Mouse (Mus musculus) liver, embryonic 16.5 days (tissue): ENCODE results near the gene Gm11146. TPM values are rescaled to one million over a fixed set of nuclear protein-coding genes. Genes with fewer than 3 reads are reported as not detected.

Experiments used
- ATAC-seq: fragments of 200-750 bp; cut with Nextera tagmentation; 2 replicates; pipeline ENCODE4 v1.8.0; 2017; ENCODE audit warnings: low read depth, mild to moderate bottlenecking, moderate number of reproducible peaks, moderate library complexity
- H3K27ac ChIP-seq: fragments of 300-500 bp; sonication (generic); 2 replicates; pipeline ENCODE4 v1.5.1; 2014; ENCODE audit warnings: mild to moderate bottlenecking, low read length
- H3K27me3 ChIP-seq: fragments of 300-500 bp; sonication (generic); 2 replicates; pipeline ENCODE4 v1.6.1; 2014; ENCODE audit warnings: low read depth, low read length, mixed read lengths; ENCODE audit not compliant: control insufficient read depth, insufficient read depth
- H3K36me3 ChIP-seq: fragments of 300-500 bp; sonication (generic); 2 replicates; pipeline ENCODE4 v1.6.1; 2014; ENCODE audit warnings: mild to moderate bottlenecking; ENCODE audit not compliant: control insufficient read depth, insufficient read depth
- H3K4me1 ChIP-seq: fragments of 300-500 bp; sonication (generic); 2 replicates; pipeline ENCODE4 v1.6.1; 2014; ENCODE audit warnings: low read depth, low read length, mixed read lengths; ENCODE audit not compliant: control insufficient read depth
- H3K4me2 ChIP-seq: fragments of 300-500 bp; sonication (generic); 2 replicates; pipeline ENCODE4 v1.6.1; 2014; ENCODE audit warnings: low read depth, low read length, mixed read lengths
- H3K4me3 ChIP-seq: fragments of 300-500 bp; sonication (generic); 2 replicates; pipeline ENCODE4 v1.5.1; 2014; ENCODE audit warnings: low read depth, mild to moderate bottlenecking, low read length
- H3K9ac ChIP-seq: fragments of 300-500 bp; sonication (generic); 2 replicates; pipeline ENCODE4 v1.6.1; 2014; ENCODE audit warnings: low read depth, low read length
- H3K9me3 ChIP-seq: fragments of 300-500 bp; sonication (generic); replicated peaks from 2 replicates; pipeline ENCODE4 v1.6.1; 2016; ENCODE audit warnings: low read length; ENCODE audit not compliant: control insufficient read depth
- WGBS: fragments of 180-500 bp; shearing (Covaris S2); extraction: QIAGEN DNeasy Blood & Tissue Kit; methylation state at CpG from one replicate; pipeline ENCODE4 v1.1.7; 2014; ENCODE audit not compliant: insufficient replicate concordance; 5-methylcytosine and 5-hydroxymethylcytosine counted together
- microRNA counts: library from miRNA; unstranded; fragments of <30 nt; microRNA quantifications from one replicate; lab custom pipeline; 2016
- microRNA-seq: library from miRNA; unstranded; fragments of <30 nt; microRNA quantifications from one replicate; pipeline ENCODE4, GENCODE M21; 2016
- polyA plus RNA-seq: library from polyadenylated mRNA; unstranded; fragments of >200 nt; fragmentation: Nextera tagmentation; extraction: Ambion mirVana; gene quantifications from 2 replicates; pipeline ENCODE4 v1.2.1, GENCODE M21; 2015

The Gm11146 gene
- polyA plus RNA-seq, 1 experiment from 2014 or later, result not detected

DNA sequence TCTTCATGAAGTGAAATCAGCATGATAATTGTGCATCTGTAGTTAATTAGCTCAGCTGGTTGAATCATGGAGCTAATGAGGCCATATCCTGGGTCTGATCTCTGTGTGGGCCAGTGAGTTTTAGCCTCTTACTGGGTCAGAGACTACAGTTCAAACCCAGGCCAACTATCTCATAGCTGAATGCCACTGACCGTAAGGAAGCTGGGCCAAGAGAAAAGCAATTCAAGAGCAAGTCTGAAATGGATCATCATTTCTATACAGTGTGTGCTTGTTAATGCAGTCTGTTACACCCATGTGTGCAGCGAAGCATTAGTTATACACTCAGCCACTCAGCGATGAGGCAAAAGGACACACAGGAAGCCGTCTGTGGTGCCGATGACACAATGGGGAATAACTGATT lies 28.9 kb downstream of the Gm11146 start:
- no peak overlapping the region for H3K4me3 ChIP-seq
- H3K9me3 ChIP-seq, result no peaks in the 10 kb centered on the region
- no peak overlapping the region for H3K9ac ChIP-seq
- H3K4me1 ChIP-seq, result no peaks in the 10 kb centered on the region
- no peaks in the 10 kb centered on the region for H3K27me3 ChIP-seq
- ATAC-seq, result no peak
- no peak overlapping the region for H3K4me2 ChIP-seq
- no peaks in the 10 kb centered on the region for H3K36me3 ChIP-seq
- H3K27ac ChIP-seq, result no peak overlapping the region
- 62% methylated on average over 5 of the region's 5 CpGs for WGBS

DNA sequence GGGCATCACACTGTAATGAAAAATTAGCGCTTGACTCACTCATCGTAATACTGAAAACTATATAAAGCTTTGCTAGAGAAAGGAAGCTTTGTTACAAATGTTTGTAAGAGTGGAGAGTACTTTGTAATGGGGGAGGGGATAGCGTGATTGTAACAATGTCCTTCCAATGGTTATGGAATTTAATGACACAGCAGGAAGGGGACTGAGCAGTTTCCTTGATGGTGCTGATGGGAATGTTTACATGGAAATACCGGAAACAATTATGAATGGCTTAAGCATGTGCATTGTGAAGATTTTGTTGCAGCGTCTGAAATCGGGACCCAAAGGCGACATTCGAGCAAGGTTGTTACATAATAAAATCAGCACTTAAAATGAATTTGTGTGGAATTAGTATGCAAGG lies 32.4 kb downstream of the Gm11146 start:
- H3K27me3 ChIP-seq, result no peaks in the 10 kb centered on the region
- ATAC-seq, result no peak; the same call in 1 of the 2 replicates
- no peaks in the 10 kb centered on the region for H3K4me1 ChIP-seq
- no peak overlapping the region for H3K27ac ChIP-seq
- H3K9ac ChIP-seq, result no peak overlapping the region
- no peak overlapping the region for H3K4me3 ChIP-seq
- H3K36me3 ChIP-seq, result no peaks in the 10 kb centered on the region
- WGBS, result 73% methylated on average over 8 of the region's 8 CpGs
- no peak overlapping the region for H3K4me2 ChIP-seq
- no peaks in the 10 kb centered on the region for H3K9me3 ChIP-seq

DNA sequence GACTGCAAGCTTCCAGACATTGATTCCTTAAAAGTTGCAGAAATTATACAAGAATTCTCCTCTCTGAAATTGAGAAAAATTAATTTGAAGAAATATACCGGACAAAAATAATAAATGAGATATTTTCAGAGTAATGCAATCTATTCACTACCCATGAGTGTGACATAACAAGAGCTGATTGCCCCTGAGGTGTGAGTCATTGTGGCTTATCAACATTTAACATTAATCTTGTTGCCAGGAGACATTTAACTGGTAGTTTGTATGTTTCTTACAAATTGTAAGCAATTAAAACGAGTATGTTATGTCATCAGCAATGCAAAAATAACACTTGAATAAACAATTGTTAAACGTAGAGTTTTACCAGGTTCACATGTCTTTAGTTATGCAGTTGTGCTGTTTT lies 33.5 kb downstream of the Gm11146 start:
- no peak overlapping the region for H3K4me2 ChIP-seq
- H3K9me3 ChIP-seq, result no peaks in the 10 kb centered on the region
- no peak overlapping the region for H3K27ac ChIP-seq
- ATAC-seq, result no peak
- 48% methylated on average over 3 of the region's 3 CpGs for WGBS
- no peaks in the 10 kb centered on the region for H3K36me3 ChIP-seq
- no peak overlapping the region for H3K4me3 ChIP-seq
- no peaks in the 10 kb centered on the region for H3K4me1 ChIP-seq
- no peaks in the 10 kb centered on the region for H3K27me3 ChIP-seq
- no peak overlapping the region for H3K9ac ChIP-seq

DNA sequence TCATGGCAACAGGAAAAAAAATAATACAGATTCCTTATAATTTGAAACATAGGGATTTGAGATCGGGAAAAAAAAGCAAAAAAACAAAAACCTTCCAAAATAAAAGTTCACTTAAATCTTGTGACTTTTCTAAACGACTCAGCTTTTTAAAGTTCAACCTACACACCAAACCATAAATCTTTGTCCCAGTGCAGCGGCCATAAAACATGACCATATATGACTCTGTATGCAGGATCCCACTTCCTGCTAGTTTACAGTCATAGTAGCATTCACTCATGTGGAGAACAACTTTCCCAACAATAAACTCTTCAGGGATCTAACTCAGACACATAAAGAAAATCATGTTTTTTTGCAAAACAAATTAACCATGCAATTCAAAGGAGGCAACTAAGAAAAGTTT lies 39.0 kb downstream of the Gm11146 start:
- no peak overlapping the region for H3K4me2 ChIP-seq
- no peak overlapping the region for H3K9ac ChIP-seq
- H3K27ac ChIP-seq, result no peak overlapping the region
- no peak for ATAC-seq
- H3K36me3 ChIP-seq, result no peaks in the 10 kb centered on the region
- H3K4me1 ChIP-seq, result no peaks in the 10 kb centered on the region
- no peaks in the 10 kb centered on the region for H3K27me3 ChIP-seq
- 54% methylated on average over 3 of the region's 3 CpGs for WGBS
- H3K9me3 ChIP-seq, result no peaks in the 10 kb centered on the region
- H3K4me3 ChIP-seq, result no peak overlapping the region

DNA sequence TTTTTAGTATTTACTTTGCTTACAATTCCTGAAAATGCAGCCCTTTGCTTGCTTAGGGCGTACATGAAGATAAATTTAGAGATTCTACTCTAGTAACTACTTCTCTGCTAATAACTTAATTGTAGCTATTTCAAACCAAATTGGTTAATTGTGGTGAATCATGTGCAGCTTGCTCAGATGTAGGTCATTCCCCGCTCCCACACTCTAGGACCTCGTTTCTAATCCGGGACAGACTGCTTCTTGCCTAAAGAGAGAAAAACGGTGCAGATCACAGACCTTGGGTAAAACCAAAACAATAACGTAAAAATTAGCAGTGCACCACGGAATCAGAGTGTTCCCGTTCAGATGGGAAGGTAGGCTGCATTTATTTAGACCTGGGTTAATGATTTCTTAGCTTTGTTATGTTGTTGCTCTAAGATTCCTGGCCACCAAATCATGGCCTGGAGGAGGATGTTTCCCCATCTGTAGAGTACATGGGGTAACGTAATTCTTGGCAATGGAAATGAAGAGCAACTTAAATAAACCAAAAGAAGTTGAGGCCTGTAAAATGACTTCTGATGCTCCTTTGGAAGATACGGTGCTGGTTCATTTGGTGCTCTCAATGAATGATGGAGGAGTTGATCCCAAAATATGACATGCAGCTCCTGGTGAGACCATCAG lies 45.3 kb downstream of the Gm11146 start:
- Histone ChIP-seq H3K9me3 (no peaks in the 10 kb centered on the region), H3K4me2 (no peak overlapping the region), H3K27ac (no peak overlapping the region), H3K36me3 (no peaks in the 10 kb centered on the region), H3K27me3 (no peaks in the 10 kb centered on the region), H3K4me3 (no peak overlapping the region), H3K9ac (no peak overlapping the region), H3K4me1 (no peaks in the 10 kb centered on the region)
- 70% methylated on average over 10 of the region's 10 CpGs for WGBS
- ATAC-seq, result no peak

DNA sequence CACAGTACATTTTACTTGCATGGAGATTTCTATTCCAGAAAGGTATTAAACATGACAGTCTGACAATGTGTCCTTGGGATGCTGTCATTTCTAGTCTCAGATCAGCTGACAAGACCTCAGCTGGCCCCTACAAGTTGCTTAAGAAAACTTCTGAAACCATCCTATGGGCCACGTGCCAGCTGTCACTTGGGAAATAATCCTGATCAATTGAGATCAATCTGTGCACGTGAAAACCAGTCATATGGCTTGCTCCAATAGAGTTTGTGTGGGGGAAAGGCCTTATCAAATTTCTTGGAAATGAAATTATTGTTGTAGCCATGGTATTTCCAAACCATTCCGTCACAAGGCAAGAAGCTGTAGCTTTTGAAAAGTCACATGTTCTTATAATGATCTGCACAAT lies 50.8 kb downstream of the Gm11146 start:
- no peak overlapping the region for H3K4me2 ChIP-seq
- no peaks in the 10 kb centered on the region for H3K4me1 ChIP-seq
- H3K9ac ChIP-seq, result no peak overlapping the region
- no peak overlapping the region for H3K4me3 ChIP-seq
- H3K27ac ChIP-seq, result no peak overlapping the region
- no peaks in the 10 kb centered on the region for H3K27me3 ChIP-seq
- 59% methylated on average over 3 of the region's 3 CpGs for WGBS
- H3K9me3 ChIP-seq, result no peaks in the 10 kb centered on the region
- ATAC-seq, result no peak
- no peaks in the 10 kb centered on the region for H3K36me3 ChIP-seq

MicroRNAs encoded within 50 kb of the gene (microRNA counts, 519-probe panel; counts per million panel counts)
- microRNA mmu-miR-125b-5p (lab: Ali Mortazavi, UCI), result 3,476 counts per million, percentile 91 among the panel's probes with 10 or more counts
- 2,915 counts per million, percentile 80 among the panel's probes with 10 or more counts for microRNA mmu-miR-99a (lab: Ali Mortazavi, UCI)

Small RNAs within 50 kb of the gene (microRNA-seq; reads per million reads assigned to microRNA genes)
- gene Mir125b-2 (225 reads per million, percentile 62 among the genes with 10 or more reads in this experiment), gene Mir99a (20,431 reads per million, percentile 96 among the genes with 10 or more reads in this experiment), gene Mirlet7c-1 (56.1 reads per million, percentile 48 among the genes with 10 or more reads in this experiment)
